In genomic region chr6:32943651-32944050, GRCm38 (mm10) we compare ENCODE assay signal across 20 mouse cellular contexts.
"Had no signal": no experiment of that assay in that cellular context is flagged by ENCODE, and none has a peak within 500 bp of the region (broad histone marks: within the 10 kb centered on the region; RNA-seq: fewer than 3 reads in every experiment).

No protein-coding gene starts in this region.

- H3K27me3 ChIP-seq: kidney, embryonic 15.5 days; limb, embryonic 15.5 days; midbrain, embryonic 12.5 days; midbrain, embryonic 15.5 days; neural tube, embryonic 12.5 days; neural tube, embryonic 15.5 days; stomach, embryonic 15.5 days had no signal

- H3K27ac ChIP-seq: kidney, embryonic 15.5 days; limb, embryonic 12.5 days; limb, embryonic 15.5 days; liver, embryonic 14.5 days; midbrain, embryonic 12.5 days; midbrain, embryonic 15.5 days; neural tube, embryonic 12.5 days; neural tube, embryonic 15.5 days; stomach, embryonic 15.5 days had no signal

- ATAC-seq: liver, postnatal 0 days; lung, postnatal 0 days; midbrain, embryonic 15.5 days had no signal

- DNase-seq: kidney, postnatal 10 days; kidney, postnatal 36 days; left cerebral cortex, postnatal 4 days; liver, postnatal 0 days; lung, embryonic 14.5 days; lung, postnatal 36 days; right cerebral cortex, adult 18-20 months; right cerebral cortex, postnatal 14 days; spleen, adult 18-20 months; thymus, postnatal 25 days had no signal

- H3K4me1 ChIP-seq: limb, embryonic 15.5 days; midbrain, embryonic 12.5 days; neural tube, embryonic 15.5 days; stomach, embryonic 15.5 days had no signal

- H3K4me3 ChIP-seq: kidney, embryonic 15.5 days; limb, embryonic 12.5 days; limb, embryonic 15.5 days; midbrain, embryonic 12.5 days; midbrain, embryonic 15.5 days; neural tube, embryonic 12.5 days; neural tube, embryonic 15.5 days; stomach, embryonic 15.5 days had no signal
